Mouse (Mus musculus): ENCODE measurements at regions not wholly inside any gene's neighbourhood (a gene's known extent, or its start where the extent isn't known, plus 50 kb on each side); places are given as distances from the start of the nearest gene placed in this dataset.

GRCm38 (mm10) chr7:95352133-95352532 is 818.9 kb upstream of the Tenm4 start:
- 87% methylated on average over 3 of the region's 3 CpGs for WGBS
- Histone ChIP-seq H3K27me3 (replicated peaks) (no peaks in the 10 kb centered on the region), H3K36me3 (replicated peaks) (no peaks in the 10 kb centered on the region), H3K4me1 (no peaks in the 10 kb centered on the region; the same call in 1 of the 2 replicates), H3K4me3 (no peak overlapping the region), H3K9ac (no peak overlapping the region), H3K4me2 (no peak overlapping the region), H3K9me3 (no peaks in the 10 kb centered on the region), H3K27ac (no peak overlapping the region)
- ATAC-seq (replicated peaks): no peak

- H3K9ac ChIP-seq: no peak overlapping the region
- no peaks in the 10 kb centered on the region for H3K36me3 ChIP-seq (replicated peaks)
- H3K4me1 ChIP-seq: no peaks in the 10 kb centered on the region
- H3K27ac ChIP-seq: no peak overlapping the region
- H3K27me3 ChIP-seq (replicated peaks): no peaks in the 10 kb centered on the region
- no peak for ATAC-seq (replicated peaks)
- H3K9me3 ChIP-seq: no peaks in the 10 kb centered on the region
- 69% methylated on average over 2 of the region's 2 CpGs for WGBS
- no peak overlapping the region for H3K4me2 ChIP-seq
- no peak overlapping the region for H3K4me3 ChIP-seq
Measured at GRCm38 (mm10) chr7:95354991-95355390, 816.1 kb upstream of the Tenm4 start.

- Histone ChIP-seq H3K27ac (no peak overlapping the region), H3K4me2 (no peak overlapping the region), H3K36me3 (replicated peaks) (no peaks in the 10 kb centered on the region), H3K9ac (no peak overlapping the region), H3K9me3 (no peaks in the 10 kb centered on the region), H3K4me1 (no peaks in the 10 kb centered on the region), H3K4me3 (no peak overlapping the region), H3K27me3 (replicated peaks) (no peaks in the 10 kb centered on the region)
- 17% methylated on average over 4 of the region's 4 CpGs for WGBS
- ATAC-seq (replicated peaks): no peak
Measured at GRCm38 (mm10) chr7:95358732-95359131, 812.3 kb upstream of the Tenm4 start.

- Histone ChIP-seq H3K4me1 (no peaks in the 10 kb centered on the region), H3K27me3 (replicated peaks) (no peaks in the 10 kb centered on the region), H3K9ac (no peak overlapping the region), H3K27ac (no peak overlapping the region), H3K9me3 (no peaks in the 10 kb centered on the region), H3K36me3 (replicated peaks) (no peaks in the 10 kb centered on the region), H3K4me3 (no peak overlapping the region), H3K4me2 (no peak overlapping the region)
- 71% methylated on average over 6 of the region's 6 CpGs for WGBS
- no peak for ATAC-seq (replicated peaks)
Measured at GRCm38 (mm10) chr7:95359154-95359553, 811.9 kb upstream of the Tenm4 start.

Data from midbrain, embryonic 15.5 days (tissue).